Mouse (Mus musculus) lung, embryonic 15.5 days (tissue): ENCODE measurements around the gene Rab22a. TPM values are rescaled to one million over a fixed set of nuclear protein-coding genes. Genes with fewer than 3 reads are reported as not detected.

Experiments
- ATAC-seq: fragments of 200-750 bp; cut with Nextera tagmentation; 2 replicates; pipeline ENCODE4 v1.8.0; 2017; ENCODE audit warnings: moderate number of reproducible peaks, borderline replicate concordance; ENCODE audit not compliant: low FRiP score, low TSS enrichment; ENCODE audit errors: extremely low read depth
- H3K27ac ChIP-seq: fragments of 300-500 bp; sonication (generic); 2 replicates; pipeline ENCODE4 v1.5.1; 2015; ENCODE audit warnings: moderate library complexity, mild to moderate bottlenecking, inconsistent platforms
- H3K27me3 ChIP-seq: fragments of 300-500 bp; sonication (generic); 2 replicates; pipeline ENCODE4 v1.6.1; 2015; ENCODE audit warnings: inconsistent platforms
- H3K36me3 ChIP-seq: fragments of 300-500 bp; sonication (generic); 2 replicates; pipeline ENCODE4 v1.6.1; 2015; ENCODE audit warnings: inconsistent platforms
- H3K4me1 ChIP-seq: fragments of 300-500 bp; sonication (generic); 2 replicates; pipeline ENCODE4 v1.6.1; 2015; ENCODE audit warnings: inconsistent platforms
- H3K4me2 ChIP-seq: fragments of 300-500 bp; sonication (generic); 2 replicates; pipeline ENCODE4 v1.6.1; 2015; ENCODE audit warnings: inconsistent platforms, mild to moderate bottlenecking, moderate library complexity
- H3K4me3 ChIP-seq: fragments of 300-500 bp; sonication (generic); 2 replicates; pipeline ENCODE4 v1.5.1; 2015; ENCODE audit warnings: mild to moderate bottlenecking, inconsistent platforms
- H3K9ac ChIP-seq: fragments of 300-500 bp; sonication (generic); 2 replicates; pipeline ENCODE4 v1.6.1; 2015; ENCODE audit warnings: inconsistent platforms
- H3K9me3 ChIP-seq: fragments of 300-500 bp; sonication (generic); 2 replicates; pipeline ENCODE4 v1.6.1; 2016; ENCODE audit warnings: inconsistent platforms
- WGBS: fragments of 180-500 bp; shearing (Covaris S2); methylation state at CpG from one replicate; pipeline ENCODE4 v1.1.7; 2015; 5-methylcytosine and 5-hydroxymethylcytosine counted together
- polyA plus RNA-seq: library from polyadenylated mRNA; unstranded; fragments of >200 nt; fragmentation: Nextera tagmentation; extraction: Ambion mirVana; gene quantifications from 2 replicates; pipeline ENCODE4 v1.2.1, GENCODE M21; 2015

Rab22a gene
- polyA plus RNA-seq, 1 experiment from 2014 or later, result 34.3 TPM

- Histone ChIP-seq H3K4me1 (0 out of 2 replicates have a peak, but pooled peaks cover 11% of the 10 kb centered on the region), H3K4me3 (no peak overlapping the region), H3K9me3 (no peaks in the 10 kb centered on the region), H3K27me3 (no peaks in the 10 kb centered on the region), H3K36me3 (peaks cover 7% of the 10 kb centered on the region), H3K27ac (no peak overlapping the region), H3K4me2 (no peak overlapping the region), H3K9ac (no peak overlapping the region)
- WGBS, result 68% methylated on average over 1 of the region's 1 CpGs
- ATAC-seq, result no peak
Observed at GRCm38 (mm10) chr2:173673469-173673868, 13.9 kb downstream of the Rab22a start.

DNA sequence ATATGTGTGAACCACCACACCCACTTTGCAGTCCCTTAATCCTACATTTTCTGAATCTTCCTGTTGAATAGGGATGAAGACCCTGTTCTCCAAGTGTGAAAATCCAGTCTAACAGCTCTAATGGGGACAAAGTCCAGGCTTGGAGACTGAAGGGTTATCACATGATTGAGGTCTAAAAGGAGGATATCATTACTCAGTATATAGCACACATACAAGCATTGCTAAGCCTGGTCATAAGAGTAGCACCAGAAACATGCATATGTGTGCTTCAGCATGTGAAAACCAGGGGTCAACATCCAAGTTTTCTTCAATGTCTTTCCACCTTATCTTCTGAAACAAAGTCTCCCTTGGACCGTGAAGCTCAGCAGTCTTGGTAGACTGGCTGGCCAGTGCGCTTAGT, 19.0 kb downstream of the Rab22a start:
- ATAC-seq, result no peak
- Histone ChIP-seq H3K9me3 (no peaks in the 10 kb centered on the region), H3K36me3 (peaks cover 4% of the 10 kb centered on the region; the same call in 1 of the 2 replicates), H3K9ac (no peak overlapping the region), H3K27ac (no peak overlapping the region), H3K4me1 (peaks cover 18% of the 10 kb centered on the region), H3K4me2 (no peak overlapping the region), H3K4me3 (no peak overlapping the region), H3K27me3 (no peaks in the 10 kb centered on the region)
- 90% methylated on average over 2 of the region's 2 CpGs for WGBS

GRCm38 (mm10) chr2:173679217-173679616, 19.7 kb downstream of the Rab22a start:
- H3K4me1 ChIP-seq, result peaks cover 18% of the 10 kb centered on the region
- H3K27ac ChIP-seq, result no peak overlapping the region
- no peak overlapping the region for H3K4me2 ChIP-seq
- 34% methylated on average over 3 of the region's 3 CpGs for WGBS
- H3K9ac ChIP-seq, result no peak overlapping the region
- H3K9me3 ChIP-seq, result no peaks in the 10 kb centered on the region
- ATAC-seq, result no peak
- H3K4me3 ChIP-seq, result no peak overlapping the region
- peaks cover 4% of the 10 kb centered on the region; the same call in 1 of the 2 replicates for H3K36me3 ChIP-seq
- no peaks in the 10 kb centered on the region for H3K27me3 ChIP-seq

DNA sequence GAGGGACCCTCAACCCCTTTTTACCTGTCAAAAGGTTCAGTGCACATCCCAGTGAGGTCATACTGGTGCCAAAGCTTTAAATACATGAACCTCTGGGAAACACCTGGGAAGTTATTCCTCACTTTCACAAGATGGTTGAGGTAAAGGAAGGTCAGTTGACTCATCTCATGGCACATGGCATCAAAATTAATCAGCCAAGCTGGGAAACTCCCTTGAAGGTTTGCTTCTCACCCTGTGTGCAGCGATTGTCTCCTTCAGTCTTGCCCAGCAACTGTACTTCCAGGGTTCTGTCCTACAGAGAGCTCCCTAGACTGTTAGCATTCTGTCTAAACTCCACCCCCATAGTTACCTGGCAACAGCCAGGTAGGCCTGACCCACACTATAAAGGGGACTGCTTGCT, 20.6 kb downstream of the Rab22a start:
- peaks cover 18% of the 10 kb centered on the region for H3K4me1 ChIP-seq
- H3K27me3 ChIP-seq, result no peaks in the 10 kb centered on the region
- no peak overlapping the region for H3K4me3 ChIP-seq
- H3K27ac ChIP-seq, result no peak overlapping the region
- no peak overlapping the region for H3K4me2 ChIP-seq
- ATAC-seq, result no peak
- peaks cover 4% of the 10 kb centered on the region; the same call in 1 of the 2 replicates for H3K36me3 ChIP-seq
- H3K9me3 ChIP-seq, result no peaks in the 10 kb centered on the region
- no peak overlapping the region for H3K9ac ChIP-seq
- WGBS, result 41% methylated on average over 1 of the region's 1 CpGs

DNA sequence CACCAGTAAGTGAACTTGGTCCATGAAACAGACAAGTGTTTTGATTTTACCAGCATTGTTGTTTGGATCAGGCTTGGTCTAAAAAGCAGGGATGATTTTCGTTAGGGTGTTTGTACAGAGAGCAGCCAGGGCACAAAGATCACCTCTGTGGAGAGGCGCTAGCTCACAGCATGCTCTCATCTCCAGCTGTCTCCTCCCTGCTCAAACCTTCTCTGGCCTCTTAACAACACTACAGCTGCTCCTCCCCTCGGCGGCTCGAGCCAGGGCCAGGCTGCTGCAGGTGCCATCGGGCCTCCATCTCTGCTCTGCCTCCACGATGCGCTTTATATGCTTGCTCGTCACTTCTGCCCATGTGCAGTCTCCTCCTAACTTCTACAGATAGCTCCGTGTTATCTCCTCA, 23.2 kb downstream of the Rab22a start:
- 57% methylated on average over 10 of the region's 10 CpGs for WGBS
- Histone ChIP-seq H3K27ac (no peak overlapping the region), H3K9ac (no peak overlapping the region), H3K4me3 (no peak overlapping the region), H3K36me3 (no peaks in the 10 kb centered on the region), H3K9me3 (no peaks in the 10 kb centered on the region), H3K4me1 (peaks cover 15% of the 10 kb centered on the region), H3K4me2 (no peak overlapping the region), H3K27me3 (no peaks in the 10 kb centered on the region)
- ATAC-seq, result no peak

DNA sequence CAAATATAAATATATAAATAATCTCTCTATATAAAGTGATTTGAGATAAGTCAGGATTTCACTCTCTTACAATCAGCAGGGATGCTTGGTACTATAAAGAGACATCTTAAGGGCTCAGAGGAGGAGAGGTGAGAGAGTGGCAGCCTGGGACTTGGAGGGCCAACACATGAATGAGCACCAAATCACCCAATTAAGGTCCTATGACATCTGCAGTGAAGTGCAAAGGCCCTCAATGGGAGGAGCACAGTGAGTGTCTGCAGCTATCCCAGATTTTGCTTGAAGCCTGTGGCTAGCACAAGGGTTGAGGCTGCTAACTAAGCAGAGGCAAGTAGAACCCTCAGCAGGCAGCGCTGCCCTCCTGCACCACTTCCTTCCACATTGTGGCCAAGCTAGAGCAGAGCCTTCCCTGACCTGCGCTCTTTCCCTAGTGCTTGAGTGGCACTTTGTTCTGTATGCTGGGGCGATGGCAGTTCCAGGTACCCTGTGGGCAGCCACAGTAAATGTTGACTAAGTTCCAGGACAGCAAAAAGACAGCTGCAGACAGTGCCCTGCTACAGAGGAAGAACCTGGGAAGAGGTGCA, 26.3 kb downstream of the Rab22a start:
- Histone ChIP-seq H3K9ac (no peak overlapping the region), H3K36me3 (peaks cover 19% of the 10 kb centered on the region; the same call in 1 of the 2 replicates), H3K9me3 (no peaks in the 10 kb centered on the region), H3K27me3 (no peaks in the 10 kb centered on the region), H3K4me3 (no peak overlapping the region), H3K4me2 (no peak overlapping the region), H3K27ac (no peak overlapping the region), H3K4me1 (peaks cover 4% of the 10 kb centered on the region; the same call in 1 of the 2 replicates)
- ATAC-seq, result no peak
- WGBS, result 88% methylated on average over 3 of the region's 3 CpGs

DNA sequence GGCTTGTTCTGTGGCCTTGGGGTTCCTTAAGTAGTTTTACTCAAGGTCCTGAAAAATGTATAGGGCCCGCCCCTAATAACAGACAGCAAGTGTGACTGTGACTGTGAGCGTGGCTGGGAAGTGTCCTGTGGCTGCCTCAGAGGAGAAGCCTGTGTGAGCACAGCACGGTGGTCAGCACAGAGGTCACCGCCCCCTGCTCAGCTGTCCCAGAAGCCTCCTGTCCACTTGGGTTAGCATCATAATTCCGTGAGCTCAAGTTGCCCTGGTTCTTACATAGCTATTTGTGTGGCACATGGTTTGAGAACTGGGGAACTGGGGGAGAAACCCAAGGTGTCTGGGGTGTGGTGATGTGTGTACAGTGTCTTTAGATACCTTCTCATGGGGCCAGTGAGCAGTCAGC, 27.8 kb downstream of the Rab22a start:
- Histone ChIP-seq H3K4me3 (no peak overlapping the region), H3K36me3 (peaks cover 19% of the 10 kb centered on the region; the same call in 1 of the 2 replicates), H3K27me3 (no peaks in the 10 kb centered on the region), H3K27ac (no peak overlapping the region), H3K9me3 (no peaks in the 10 kb centered on the region), H3K4me1 (peaks cover 4% of the 10 kb centered on the region; the same call in 1 of the 2 replicates), H3K4me2 (no peak overlapping the region), H3K9ac (no peak overlapping the region)
- ATAC-seq, result no peak
- WGBS, result 80% methylated on average over 5 of the region's 5 CpGs

GRCm38 (mm10) chr2:173689835-173690234, 30.3 kb downstream of the Rab22a start:
- H3K27ac ChIP-seq, result no peak overlapping the region
- H3K27me3 ChIP-seq, result no peaks in the 10 kb centered on the region
- no peaks in the 10 kb centered on the region for H3K4me1 ChIP-seq
- H3K9ac ChIP-seq, result no peak overlapping the region
- no peak for ATAC-seq
- H3K4me3 ChIP-seq, result no peak overlapping the region
- peaks cover 23% of the 10 kb centered on the region; the same call in 1 of the 2 replicates for H3K36me3 ChIP-seq
- no peaks in the 10 kb centered on the region for H3K9me3 ChIP-seq
- H3K4me2 ChIP-seq, result no peak overlapping the region

DNA sequence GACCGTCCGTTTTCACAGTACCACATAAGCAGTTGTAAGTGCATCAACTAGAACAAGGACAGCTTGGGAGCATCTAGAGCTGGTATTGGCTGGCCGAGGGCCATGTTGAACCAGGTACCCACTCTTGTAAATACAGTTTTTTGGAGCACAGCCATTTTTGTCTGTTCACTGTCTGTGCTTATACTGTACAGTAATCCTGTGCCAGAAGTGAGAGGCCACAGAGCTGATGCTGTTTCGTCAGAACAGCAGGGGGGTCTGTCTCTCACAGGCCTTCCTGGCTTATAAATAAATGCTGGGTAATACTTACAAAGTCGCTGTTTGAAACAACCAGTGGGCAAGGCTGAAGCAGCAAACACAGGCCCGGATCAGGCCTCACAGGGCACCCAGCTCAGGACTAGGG, 32.2 kb downstream of the Rab22a start:
- Histone ChIP-seq H3K36me3 (peaks cover 37% of the 10 kb centered on the region), H3K9me3 (no peaks in the 10 kb centered on the region)
- 0 out of 2 replicates have a peak, but pooled peaks have one; percentile 33 for ATAC-seq

GRCm38 (mm10) chr2:173692693-173693092, 33.1 kb downstream of the Rab22a start:
- Histone ChIP-seq H3K9me3 (no peaks in the 10 kb centered on the region), H3K27me3 (no peaks in the 10 kb centered on the region), H3K9ac (no peak overlapping the region), H3K4me3 (no peak overlapping the region), H3K27ac (no peak overlapping the region), H3K4me2 (no peak overlapping the region), H3K4me1 (no peaks in the 10 kb centered on the region), H3K36me3 (peaks cover 40% of the 10 kb centered on the region)
- 79% methylated on average over 2 of the region's 2 CpGs for WGBS
- ATAC-seq, result no peak

More for the DNA sequence above, 32.2 kb downstream of the Rab22a start:
- Histone ChIP-seq H3K27me3 (no peaks in the 10 kb centered on the region), H3K4me1 (no peaks in the 10 kb centered on the region), H3K9ac (no peak overlapping the region), H3K4me3 (no peak overlapping the region), H3K4me2 (no peak overlapping the region), H3K27ac (no peak overlapping the region)
- WGBS, result 81% methylated on average over 6 of the region's 6 CpGs

DNA sequence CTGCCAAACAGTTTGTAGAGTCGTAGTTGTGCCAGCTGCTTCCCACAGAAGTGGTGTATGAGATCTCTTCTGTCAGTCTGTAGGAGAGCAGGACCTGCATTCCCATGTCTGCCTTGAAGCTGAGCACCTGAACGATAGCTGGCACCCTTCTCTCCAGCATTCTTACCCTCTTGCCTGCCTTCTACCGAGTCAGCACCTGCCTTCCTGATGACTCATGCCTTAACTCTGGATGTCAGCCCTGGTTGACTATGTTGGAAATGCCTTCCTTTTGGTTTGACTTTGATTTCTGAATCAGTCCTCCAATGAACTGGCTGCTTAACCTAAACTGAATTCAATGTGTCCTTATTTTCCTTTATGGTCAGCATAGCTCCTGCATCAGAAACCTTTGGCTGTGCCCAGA, 39.3 kb downstream of the Rab22a start:
- Histone ChIP-seq H3K27me3 (no peaks in the 10 kb centered on the region), H3K9ac (no peak overlapping the region), H3K27ac (no peak overlapping the region), H3K4me2 (no peak overlapping the region), H3K36me3 (peaks cover 65% of the 10 kb centered on the region), H3K9me3 (no peaks in the 10 kb centered on the region), H3K4me3 (no peak overlapping the region), H3K4me1 (no peaks in the 10 kb centered on the region)
- ATAC-seq, result no peak
- 69% methylated on average over 3 of the region's 3 CpGs for WGBS

DNA sequence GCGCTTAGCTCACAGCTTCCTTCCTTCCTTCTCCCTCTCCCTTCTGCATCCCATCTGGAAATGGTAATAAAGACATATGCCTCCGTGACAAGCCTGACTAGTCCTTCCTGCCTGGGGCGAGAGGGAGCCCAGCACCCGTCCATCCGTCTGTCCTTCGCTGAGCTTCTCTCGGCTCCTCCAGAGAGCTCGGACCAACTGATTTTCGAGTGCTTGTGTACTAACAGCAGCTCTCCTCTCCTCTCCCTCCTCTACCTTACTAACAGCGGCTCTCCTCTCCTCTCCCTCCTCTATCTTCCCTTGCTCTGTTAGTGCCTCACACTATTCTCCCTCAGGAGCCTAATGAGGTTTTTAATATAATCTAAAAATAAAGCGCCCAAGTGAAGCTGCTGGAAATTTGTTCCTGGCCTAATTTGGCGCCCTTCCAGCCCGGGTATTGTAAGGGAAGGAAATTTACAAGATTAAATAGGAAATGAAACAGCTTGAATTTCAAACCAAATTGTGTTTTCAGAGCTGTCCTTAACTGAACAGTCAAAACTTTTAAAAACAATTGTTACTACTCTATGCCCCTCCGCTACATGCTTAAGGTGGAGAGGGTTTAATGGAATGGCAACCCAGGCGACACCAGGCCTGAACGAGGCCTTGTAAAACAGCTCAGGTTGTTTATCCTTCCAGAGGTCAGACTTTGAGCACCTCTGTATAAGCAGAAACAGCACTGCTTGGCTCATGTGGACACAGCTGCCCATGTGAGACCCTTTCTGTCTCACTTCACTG, 42.7 kb downstream of the Rab22a start:
- 59% methylated on average over 16 of the region's 16 CpGs for WGBS

More for the DNA sequence above, 42.7 kb downstream of the Rab22a start:
- Histone ChIP-seq H3K27me3 (no peaks in the 10 kb centered on the region), H3K36me3 (peaks cover 58% of the 10 kb centered on the region), H3K27ac (peak overlapping the region; percentile 61; the same call in 1 of the 2 replicates), H3K4me2 (no peak overlapping the region), H3K9ac (no peak overlapping the region), H3K4me3 (no peak overlapping the region), H3K9me3 (no peaks in the 10 kb centered on the region), H3K4me1 (no peaks in the 10 kb centered on the region)
- no peak for ATAC-seq
